Mouse (Mus musculus) ES-E14 (cell line): Measurements from ENCODE around the gene Ccl3. TPM values are rescaled to one million over a fixed set of nuclear protein-coding genes. Genes with fewer than 3 reads are reported as not detected.

Experiments
- DNase-seq: peaks from one replicate; pipeline ENCODE4 v3.0.0-alpha.2; 2013; ENCODE audit warnings: low read depth, low spot score
- H3K27ac ChIP-seq: 2 replicates; pipeline ENCODE4 v1.5.1; 2012; ENCODE audit warnings: low read depth, mild to moderate bottlenecking, low read length, moderate library complexity, mixed read lengths; ENCODE audit not compliant: poor library complexity, insufficient read depth, severe bottlenecking
- H3K36me3 ChIP-seq: 2 replicates; pipeline ENCODE4 v1.6.1; 2012; ENCODE audit warnings: mild to moderate bottlenecking, low read length, moderate library complexity, mixed read lengths; ENCODE audit not compliant: control insufficient read depth, poor library complexity, insufficient read depth, severe bottlenecking
- H3K4me1 ChIP-seq, 2 experiments: fragments of 150-350 bp in 1 of 2; sonication (generic) in 1 of 2; 2 replicates each; pipeline ENCODE4 v1.6.1; 2012; ENCODE audit warnings: low read length in 2 of 2, mild to moderate bottlenecking in 1 of 2, mixed read lengths in 1 of 2; ENCODE audit not compliant: control insufficient read depth in 2 of 2, insufficient read depth in 2 of 2, poor library complexity in 1 of 2
- H3K4me3 ChIP-seq, 2 experiments: fragments of 150-350 bp in 1 of 2; sonication (generic) in 1 of 2; 2 replicates each; pipeline ENCODE4 v1.5.1; 2012; ENCODE audit warnings: low read length in 2 of 2, low read depth in 1 of 2, mild to moderate bottlenecking in 1 of 2, mixed read lengths in 1 of 2; ENCODE audit not compliant: insufficient read depth in 1 of 2, poor library complexity in 1 of 2, severe bottlenecking in 1 of 2
- H3K9ac ChIP-seq: 2 replicates; pipeline ENCODE4 v1.6.1; 2012; ENCODE audit warnings: low read depth, mild to moderate bottlenecking, low read length, mixed read lengths; ENCODE audit not compliant: poor library complexity, insufficient read depth, severe bottlenecking
- H3K9me3 ChIP-seq: fragments of 150-350 bp; sonication (generic); 2 replicates; pipeline ENCODE4 v1.6.1; 2012; ENCODE audit warnings: low read depth, mild to moderate bottlenecking, low read length; ENCODE audit not compliant: control insufficient read depth, insufficient read depth
- CHD2 ChIP-seq: IDR thresholded peaks from 2 replicates; pipeline ENCODE4 v1.6.1; 2014; ENCODE audit warnings: mild to moderate bottlenecking, low read depth, low read length, inconsistent platforms
- HCFC1 ChIP-seq: IDR thresholded peaks from 2 replicates; pipeline ENCODE4 v1.6.1; 2012; ENCODE audit warnings: low read length, inconsistent platforms, borderline replicate concordance; ENCODE audit not compliant: insufficient read depth
- MAFK ChIP-seq: IDR thresholded peaks from 2 replicates; pipeline ENCODE4 v1.6.1; 2014; ENCODE audit warnings: mild to moderate bottlenecking, low read depth, low read length, inconsistent platforms; ENCODE audit not compliant: insufficient read depth
- ZC3H11A ChIP-seq: IDR thresholded peaks from 2 replicates; pipeline ENCODE4 v1.6.1; 2012; ENCODE audit warnings: low read depth, mild to moderate bottlenecking, inconsistent platforms, low read length, borderline replicate concordance
- ZNF384 ChIP-seq: IDR thresholded peaks from 2 replicates; pipeline ENCODE4 v1.6.1; 2012; ENCODE audit warnings: low read depth, low read length, inconsistent platforms
- in situ Hi-C, 2 experiments: fragments of 600-800 bp; cut with MboI; formaldehyde crosslinking; loops; one replicate each; pipeline ENCODE4 v1.15.1; 2025; ENCODE audit warnings: low sequenced_read_pairs in 2 of 2, inconsistent platforms in 1 of 2; ENCODE audit not compliant: unreplicated experiment in 2 of 2
- total RNA-seq: library from RNA; depleted of rRNA; stranded (reverse); fragments of 300-350 nt; gene quantifications from 2 replicates; pipeline ENCODE4 v1.2.3, GENCODE M21; 2012

The Ccl3 gene
- total RNA-seq, 1 experiment = 1.3 TPM

- H3K4me3 ChIP-seq = no peak overlapping the region
- H3K9ac ChIP-seq = no peak overlapping the region
- TF ChIP-seq ZC3H11A = no peak
- no peak for TF ChIP-seq MAFK
- no peak for TF ChIP-seq CHD2
- no peak for TF ChIP-seq HCFC1
- TF ChIP-seq ZNF384 = no peak
- no peaks in the 10 kb centered on the region for H3K36me3 ChIP-seq
- no peak for DNase-seq
- in situ Hi-C loops = no loop called here
- no peaks in the 10 kb centered on the region for H3K9me3 ChIP-seq
- no peaks in the 10 kb centered on the region for H3K4me1 ChIP-seq
- no peak overlapping the region for H3K27ac ChIP-seq
Observed at GRCm38 (mm10) chr11:83605535-83605934, 43.6 kb downstream of the Ccl3 start.

GRCm38 (mm10) chr11:83604698-83605097, 44.5 kb downstream of the Ccl3 start:
- no peak for DNase-seq
- TF ChIP-seq HCFC1 (no peak), MAFK (no peak), ZC3H11A (no peak)
- in situ Hi-C loops = no loop called here

GRCm38 (mm10) chr11:83603399-83603798, 45.8 kb downstream of the Ccl3 start:
- TF ChIP-seq ZC3H11A (no peak), MAFK (no peak)
- no peak for DNase-seq
- Histone ChIP-seq H3K36me3 (no peaks in the 10 kb centered on the region), H3K9me3 (no peaks in the 10 kb centered on the region), H3K4me1 (no peaks in the 10 kb centered on the region), H3K4me3 (no peak overlapping the region), H3K27ac (no peak overlapping the region), H3K9ac (no peak overlapping the region)
- in situ Hi-C loops = no loop called here

More at GRCm38 (mm10) chr11:83604698-83605097, 44.5 kb downstream of the Ccl3 start:
- no peaks in the 10 kb centered on the region for H3K36me3 ChIP-seq
- H3K9ac ChIP-seq = no peak overlapping the region
- no peaks in the 10 kb centered on the region for H3K4me1 ChIP-seq
- H3K27ac ChIP-seq = no peak overlapping the region
- no peak overlapping the region for H3K4me3 ChIP-seq
- no peaks in the 10 kb centered on the region for H3K9me3 ChIP-seq

GRCm38 (mm10) chr11:83600576-83600975, 48.6 kb downstream of the Ccl3 start:
- Histone ChIP-seq H3K9ac (no peak overlapping the region), H3K9me3 (no peaks in the 10 kb centered on the region), H3K4me1 (no peaks in the 10 kb centered on the region), H3K27ac (no peak overlapping the region), H3K4me3 (no peak overlapping the region), H3K36me3 (no peaks in the 10 kb centered on the region)
- DNase-seq = no peak
- TF ChIP-seq MAFK (no peak), ZC3H11A (no peak), HCFC1 (no peak), CHD2 (no peak), ZNF384 (no peak)
- in situ Hi-C loops = no loop called here

GRCm38 (mm10) chr11:83598991-83599390, 50.2 kb downstream of the Ccl3 start:
- TF ChIP-seq CHD2 = no peak
- TF ChIP-seq ZC3H11A = no peak
- no peak for TF ChIP-seq ZNF384
- TF ChIP-seq MAFK = no peak
- TF ChIP-seq HCFC1 = no peak
- in situ Hi-C loops = no loop called here
- no peaks in the 10 kb centered on the region for H3K9me3 ChIP-seq
- H3K4me3 ChIP-seq = no peak overlapping the region
- no peaks in the 10 kb centered on the region for H3K36me3 ChIP-seq
- H3K27ac ChIP-seq = no peak overlapping the region
- no peak overlapping the region for H3K9ac ChIP-seq
- DNase-seq = no peak
- no peaks in the 10 kb centered on the region for H3K4me1 ChIP-seq
